Mouse (Mus musculus): Measurements from ENCODE around the gene Brms1. TPM values are rescaled to one million over a fixed set of nuclear protein-coding genes. Genes with fewer than 3 reads are reported as not detected.
"Not testable (repeated sequence)": the region's sequence is repeated elsewhere in the genome, so short reads cannot be mapped to it uniquely, and the experiment has no call there.

Gene Brms1
- total and polyA plus RNA-seq, 2 experiments from 2014 or later, result 1.9 to 20.4 TPM

GRCm38 (mm10) chr19:5001666-5002406 lies 39.3 kb upstream of the Brms1 start:
- Histone ChIP-seq H3K27ac (ENCODE audit: low read depth) (no peak overlapping the region), H3K27me3 (ENCODE audit: control insufficient read depth, insufficient read depth, low read length) (no peaks in the 10 kb centered on the region), H3K9me3 (replicated peaks; ENCODE audit: control insufficient read depth, low read length) (no peaks in the 10 kb centered on the region), H3K4me1 (ENCODE audit: control insufficient read depth, insufficient read depth) (peaks cover 8% of the 10 kb centered on the region; the same call in 1 of the 2 replicates), H3K36me3 (replicated peaks; ENCODE audit: control insufficient read depth, insufficient read depth, low read length) (no peaks in the 10 kb centered on the region), H3K4me3 (ENCODE audit: low read depth, low read length) (peak overlapping the region; percentile 18; the same call in 1 of the 2 replicates), H3K9ac (replicated peaks; ENCODE audit: low read depth, low read length) (no peak overlapping the region), H3K4me2 (ENCODE audit: low read depth, low read length) (peak overlapping the region; percentile 53)
- under 1% methylated on average over 39 of the region's 39 CpGs for WGBS
- peak; percentile 85 for ATAC-seq (ENCODE audit: insufficient read depth, low read depth)
- TF ChIP-seq EP300 (IDR thresholded peaks at IDR 0.05; ENCODE audit: low read depth) (no peak), CTCF (IDR thresholded peaks at IDR 0.05; ENCODE audit: low read depth) (peak; percentile 91)
- peak; percentile 70 for DNase-seq (ENCODE audit: low spot score)

GRCm38 (mm10) chr19:5003644-5004043 lies 37.5 kb upstream of the Brms1 start:
- H3K36me3 ChIP-seq (replicated peaks; ENCODE audit: control insufficient read depth, insufficient read depth, low read length); H3K4me1 ChIP-seq (ENCODE audit: control insufficient read depth, insufficient read depth); H3K27me3 ChIP-seq (ENCODE audit: control insufficient read depth, insufficient read depth, low read length); H3K4me3 ChIP-seq (ENCODE audit: low read depth, low read length); DNase-seq (ENCODE audit: low spot score); H3K9me3 ChIP-seq (replicated peaks; ENCODE audit: control insufficient read depth, low read length); H3K27ac ChIP-seq (ENCODE audit: low read depth); H3K9ac ChIP-seq (replicated peaks; ENCODE audit: low read depth, low read length); ATAC-seq (ENCODE audit: insufficient read depth, low read depth); H3K4me2 ChIP-seq (ENCODE audit: low read depth, low read length): not testable (repeated sequence)
- peak; percentile 25; the same call in 1 of the 2 replicates for TF ChIP-seq CTCF (IDR thresholded peaks at IDR 0.05; ENCODE audit: low read depth)
- WGBS, result 50% methylated on average over 2 of the region's 2 CpGs

DNA sequence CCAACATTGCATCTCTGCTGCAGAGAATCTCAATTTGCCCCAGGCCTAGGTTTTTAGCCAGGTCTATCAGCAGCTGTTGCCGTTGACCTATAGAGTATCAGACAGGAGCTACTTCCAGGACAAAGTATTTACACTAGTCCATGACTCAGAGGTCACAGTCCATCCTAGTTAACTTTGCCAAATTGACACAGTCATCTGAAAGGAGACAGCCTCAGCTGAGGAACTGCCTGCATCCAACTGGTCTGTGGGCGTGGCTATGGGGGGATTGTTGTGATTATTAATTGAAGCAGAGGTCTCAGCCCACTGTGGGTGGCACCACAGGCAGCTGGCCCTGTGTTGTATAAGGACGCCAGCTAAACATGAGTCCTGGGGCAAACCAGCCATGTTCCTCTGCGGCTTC lies 36.2 kb upstream of the Brms1 start:
- H3K36me3 ChIP-seq (replicated peaks; ENCODE audit: control insufficient read depth, insufficient read depth, low read length), result no peaks in the 10 kb centered on the region
- no peak overlapping the region for H3K4me3 ChIP-seq (ENCODE audit: low read depth, low read length)
- TF ChIP-seq EP300 (IDR thresholded peaks at IDR 0.05; ENCODE audit: low read depth) (no peak), CTCF (IDR thresholded peaks at IDR 0.05; ENCODE audit: low read depth) (no peak)
- H3K4me1 ChIP-seq (ENCODE audit: control insufficient read depth, insufficient read depth), result peaks cover 8% of the 10 kb centered on the region; the same call in 1 of the 2 replicates
- DNase-seq (ENCODE audit: low spot score) (no peak), ATAC-seq (ENCODE audit: insufficient read depth, low read depth) (no peak)
- H3K9ac ChIP-seq (replicated peaks; ENCODE audit: low read depth, low read length), result no peak overlapping the region
- no peaks in the 10 kb centered on the region for H3K27me3 ChIP-seq (ENCODE audit: control insufficient read depth, insufficient read depth, low read length)
- no peaks in the 10 kb centered on the region for H3K9me3 ChIP-seq (replicated peaks; ENCODE audit: control insufficient read depth, low read length)
- no peak overlapping the region for H3K27ac ChIP-seq (ENCODE audit: low read depth)
- WGBS, result 59% methylated on average over 4 of the region's 4 CpGs
- no peak overlapping the region for H3K4me2 ChIP-seq (ENCODE audit: low read depth, low read length)

DNA sequence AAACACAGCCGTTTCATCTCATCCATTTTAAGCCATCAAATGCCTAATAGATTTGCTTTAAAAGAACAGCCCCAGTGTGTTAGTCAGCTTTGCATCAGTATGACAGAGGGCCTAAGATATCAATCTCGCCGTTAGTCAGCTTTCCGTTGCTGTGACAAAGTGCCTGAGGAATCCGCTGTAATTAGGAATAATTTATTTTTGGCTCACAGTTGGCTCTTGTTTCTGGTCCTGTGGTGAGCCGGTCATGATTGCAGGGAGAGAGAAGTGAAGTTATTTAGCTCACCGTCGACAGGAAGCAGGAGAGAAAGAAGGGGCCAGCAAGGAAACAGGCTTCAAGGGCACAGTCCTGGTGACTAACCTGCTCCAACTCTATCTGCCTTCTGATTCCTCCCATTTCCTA lies 28.0 kb upstream of the Brms1 start:
- H3K9me3 ChIP-seq (replicated peaks; ENCODE audit: control insufficient read depth, low read length), result no peaks in the 10 kb centered on the region
- H3K36me3 ChIP-seq (replicated peaks; ENCODE audit: control insufficient read depth, insufficient read depth, low read length), result no peaks in the 10 kb centered on the region
- no peak for DNase-seq (ENCODE audit: low spot score)
- no peak overlapping the region for H3K27ac ChIP-seq (ENCODE audit: low read depth)
- no peak for ATAC-seq (ENCODE audit: insufficient read depth, low read depth)
- H3K4me1 ChIP-seq (ENCODE audit: control insufficient read depth, insufficient read depth), result peaks cover 14% of the 10 kb centered on the region
- TF ChIP-seq EP300 (IDR thresholded peaks at IDR 0.05; ENCODE audit: low read depth) (no peak), CTCF (IDR thresholded peaks at IDR 0.05; ENCODE audit: low read depth) (no peak)
- no peak overlapping the region for H3K4me2 ChIP-seq (ENCODE audit: low read depth, low read length)
- no peak overlapping the region for H3K9ac ChIP-seq (replicated peaks; ENCODE audit: low read depth, low read length)
- H3K4me3 ChIP-seq (ENCODE audit: low read depth, low read length), result no peak overlapping the region
- WGBS, result 22% methylated on average over 8 of the region's 8 CpGs
- H3K27me3 ChIP-seq (ENCODE audit: control insufficient read depth, insufficient read depth, low read length), result no peaks in the 10 kb centered on the region

DNA sequence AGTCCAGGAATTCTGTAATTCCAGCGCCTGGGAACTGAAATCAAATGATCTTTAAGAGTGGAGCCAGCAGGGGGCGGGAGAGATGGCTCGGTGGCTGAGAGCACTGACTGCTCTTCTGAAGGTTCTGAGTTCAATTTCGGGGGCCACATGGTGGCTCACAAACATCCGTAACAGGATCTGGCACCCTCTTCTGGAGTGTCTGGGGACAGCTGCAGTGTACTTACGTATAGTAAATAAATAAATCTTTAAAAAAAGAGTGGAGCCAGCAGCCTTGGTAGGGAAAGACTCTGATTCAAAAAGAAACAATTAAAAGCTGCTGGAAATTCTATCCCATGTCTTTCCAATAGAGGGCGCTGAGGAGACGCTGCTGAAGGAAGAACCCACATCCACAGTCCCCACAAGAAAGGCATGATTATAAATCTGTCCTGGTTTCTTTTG lies 26.2 kb upstream of the Brms1 start:
- H3K9me3 ChIP-seq (replicated peaks; ENCODE audit: control insufficient read depth, low read length), result no peaks in the 10 kb centered on the region
- H3K4me1 ChIP-seq (ENCODE audit: control insufficient read depth, insufficient read depth), result peaks cover 14% of the 10 kb centered on the region
- no peak overlapping the region for H3K4me3 ChIP-seq (ENCODE audit: low read depth, low read length)
- peak; percentile 67 for DNase-seq (ENCODE audit: low spot score)
- H3K27ac ChIP-seq (ENCODE audit: low read depth), result peak overlapping the region; percentile 98
- 22% methylated on average over 8 of the region's 8 CpGs for WGBS
- TF ChIP-seq CTCF (IDR thresholded peaks at IDR 0.05; ENCODE audit: low read depth) (peak; percentile 58), EP300 (IDR thresholded peaks at IDR 0.05; ENCODE audit: low read depth) (no peak)
- no peaks in the 10 kb centered on the region for H3K36me3 ChIP-seq (replicated peaks; ENCODE audit: control insufficient read depth, insufficient read depth, low read length)
- no peak overlapping the region for H3K9ac ChIP-seq (replicated peaks; ENCODE audit: low read depth, low read length)
- ATAC-seq (ENCODE audit: insufficient read depth, low read depth), result no peak
- H3K4me2 ChIP-seq (ENCODE audit: low read depth, low read length), result no peak overlapping the region
- H3K27me3 ChIP-seq (ENCODE audit: control insufficient read depth, insufficient read depth, low read length), result no peaks in the 10 kb centered on the region

All from heart, postnatal 0 days (tissue).